14 mouse cellular contexts compared by ENCODE assay signal in genomic region chr9:37082246-37082645, GRCm38 (mm10).
"Had no signal": no experiment of that assay in that cellular context is flagged by ENCODE, and none has a peak within 500 bp of the region (broad histone marks: within the 10 kb centered on the region; RNA-seq: fewer than 3 reads in every experiment).

No protein-coding gene starts in this region.

- H3K27me3 ChIP-seq: limb, embryonic 15.5 days; midbrain, embryonic 12.5 days; neural tube, embryonic 13.5 days had no signal

- H3K36me3 ChIP-seq: limb, embryonic 15.5 days; midbrain, embryonic 12.5 days; neural tube, embryonic 13.5 days had no signal

- H3K4me2 ChIP-seq: limb, embryonic 15.5 days; midbrain, embryonic 12.5 days; neural tube, embryonic 13.5 days had no signal

- H3K27ac ChIP-seq: hindbrain, postnatal 0 days; limb, embryonic 15.5 days; liver, embryonic 14.5 days; midbrain, embryonic 12.5 days; neural tube, embryonic 13.5 days had no signal

- H3K4me3 ChIP-seq: limb, embryonic 15.5 days; midbrain, embryonic 12.5 days; neural tube, embryonic 13.5 days had no signal

- H3K4me1 ChIP-seq: limb, embryonic 15.5 days had no signal

- H3K9me3 ChIP-seq: limb, embryonic 15.5 days; midbrain, embryonic 12.5 days; neural tube, embryonic 13.5 days had no signal

- DNase-seq: layer of hippocampus, adult 9-11 months; layer of hippocampus, postnatal 36 days; lung, adult 18-20 months; retina, postnatal 1 day; right cerebral cortex, postnatal 4 days; spleen, adult 18-20 months; thymus, adult 2 months; thymus, postnatal 25 days had no signal

- H3K9ac ChIP-seq: limb, embryonic 15.5 days; liver, embryonic 14.5 days; midbrain, embryonic 12.5 days; neural tube, embryonic 13.5 days had no signal

- ATAC-seq: hindbrain, postnatal 0 days; midbrain, embryonic 16.5 days had no signal
